ENCODE assay signal across 11 mouse cellular contexts in the genomic region with DNA sequence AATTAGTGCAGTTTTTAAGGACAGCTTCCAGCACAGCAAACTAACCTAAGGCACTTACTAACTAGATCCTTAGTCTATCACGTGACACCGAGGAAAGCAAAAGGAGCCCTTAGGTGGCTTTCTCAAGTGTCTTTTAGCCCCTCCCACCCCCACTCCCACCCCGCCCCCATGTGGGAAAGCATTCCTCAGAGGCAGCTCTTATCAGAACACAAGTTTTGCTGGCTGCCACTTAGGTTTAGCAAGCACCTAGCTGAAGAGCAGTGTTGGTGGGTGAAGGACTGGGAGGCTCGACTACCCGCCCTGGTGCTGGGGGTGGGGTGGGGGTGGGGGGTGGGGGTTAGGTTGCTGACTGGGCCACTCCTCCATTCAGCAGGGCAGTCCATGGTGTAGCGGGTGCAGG. TPM values are rescaled to one million over a fixed set of nuclear protein-coding genes. Genes with fewer than 3 reads are reported as not detected.
A peak's percentile ranks its signal among the peaks of the same experiment; 100 is the strongest.
DNase-seq lines count a peak whose midpoint lies in the region; ATAC-seq lines count a peak whose summit lies in the region.
"Had no signal": no experiment of that assay in that cellular context is flagged by ENCODE, and none has a peak within 500 bp of the region (broad histone marks: within the 10 kb centered on the region; RNA-seq: fewer than 3 reads in every experiment).

No protein-coding gene starts in this region.

- 0 out of 2 replicates have a peak, but pooled peaks cover 6% of the 10 kb centered on the region for H3K27me3 ChIP-seq in heart, embryonic 13.5 days (replicated peaks)
- no peaks in the 10 kb centered on the region for H3K27me3 ChIP-seq in midbrain, embryonic 10.5 days (ENCODE audit: low read depth, poor library complexity, severe bottlenecking)
- H3K27me3 ChIP-seq in midbrain, embryonic 15.5 days (replicated peaks): no peaks in the 10 kb centered on the region
- no peaks in the 10 kb centered on the region for H3K27me3 ChIP-seq in embryonic facial prominence, embryonic 12.5 days
- H3K27me3 ChIP-seq in stomach, embryonic 15.5 days (replicated peaks): no peaks in the 10 kb centered on the region

- H3K4me1 ChIP-seq in heart, embryonic 13.5 days: peaks cover 15% of the 10 kb centered on the region
- H3K4me1 ChIP-seq in midbrain, embryonic 10.5 days: peaks cover 15% of the 10 kb centered on the region
- H3K4me1 ChIP-seq in midbrain, embryonic 15.5 days: no peaks in the 10 kb centered on the region
- H3K4me1 ChIP-seq in embryonic facial prominence, embryonic 12.5 days: no peaks in the 10 kb centered on the region
- H3K4me1 ChIP-seq in stomach, embryonic 15.5 days: no peaks in the 10 kb centered on the region

- H3K36me3 ChIP-seq in heart, embryonic 13.5 days: no peaks in the 10 kb centered on the region
- no peaks in the 10 kb centered on the region for H3K36me3 ChIP-seq in midbrain, embryonic 10.5 days
- H3K36me3 ChIP-seq in midbrain, embryonic 15.5 days (replicated peaks): no peaks in the 10 kb centered on the region
- no peaks in the 10 kb centered on the region for H3K36me3 ChIP-seq in embryonic facial prominence, embryonic 12.5 days
- no peaks in the 10 kb centered on the region for H3K36me3 ChIP-seq in stomach, embryonic 15.5 days

- no peak overlapping the region for H3K27ac ChIP-seq in heart, embryonic 13.5 days (replicated peaks)
- peak overlapping the region; percentile 4; the same call in 1 of the 2 replicates for H3K27ac ChIP-seq in midbrain, embryonic 10.5 days (replicated peaks)
- H3K27ac ChIP-seq in midbrain, embryonic 15.5 days: no peak overlapping the region
- no peak overlapping the region for H3K27ac ChIP-seq in embryonic facial prominence, embryonic 12.5 days
- no peak overlapping the region for H3K27ac ChIP-seq in stomach, embryonic 15.5 days
- H3K27ac ChIP-seq: macrophage had no signal

- H3K4me2 ChIP-seq in heart, embryonic 13.5 days: peak overlapping the region; percentile 41
- H3K4me2 ChIP-seq in midbrain, embryonic 15.5 days: no peak overlapping the region
- no peak overlapping the region for H3K4me2 ChIP-seq in embryonic facial prominence, embryonic 12.5 days (replicated peaks)
- no peak overlapping the region for H3K4me2 ChIP-seq in stomach, embryonic 15.5 days

- DNase-seq in heart, adult 9 months (ENCODE audit: low spot score in 2 of 2): no peak
- peak; percentile 33 for DNase-seq in midbrain, embryonic 10.5 days (ENCODE audit: low spot score)
- DNase-seq in gastrocnemius, postnatal 25 days: no peak
- no peak for DNase-seq in gastrocnemius, adult 18-20 months (ENCODE audit: low spot score)
- DNase-seq: gastrocnemius, postnatal 10 days; thymus, postnatal 14 days had no signal

- WGBS in heart, embryonic 13.5 days: 12% methylated on average over 6 of the region's 6 CpGs
- 30% methylated on average over 6 of the region's 6 CpGs for WGBS in midbrain, embryonic 10.5 days
- WGBS in midbrain, embryonic 15.5 days: 26% methylated on average over 6 of the region's 6 CpGs
- 29% methylated on average over 6 of the region's 6 CpGs for WGBS in embryonic facial prominence, embryonic 12.5 days
- 43% methylated on average over 6 of the region's 6 CpGs for WGBS in stomach, embryonic 15.5 days

- H3K9ac ChIP-seq in heart, embryonic 13.5 days: no peak overlapping the region
- no peak overlapping the region for H3K9ac ChIP-seq in midbrain, embryonic 15.5 days
- no peak overlapping the region for H3K9ac ChIP-seq in embryonic facial prominence, embryonic 12.5 days
- H3K9ac ChIP-seq in stomach, embryonic 15.5 days: no peak overlapping the region

- ATAC-seq in heart, embryonic 13.5 days (ENCODE audit: extremely low read depth, insufficient number of reproducible peaks, low FRiP score, low TSS enrichment): no peak
- no peak for ATAC-seq in midbrain, embryonic 15.5 days (replicated peaks)
- ATAC-seq in embryonic facial prominence, embryonic 12.5 days (ENCODE audit: insufficient number of reproducible peaks, insufficient read depth, low FRiP score, low TSS enrichment): 0 out of 2 replicates have a peak, but pooled peaks have one; percentile 28
- peak; percentile 22; the same call in 1 of the 2 replicates for ATAC-seq in stomach, embryonic 15.5 days (ENCODE audit: insufficient read depth, low FRiP score, low read depth)

- H3K4me3 ChIP-seq in heart, embryonic 13.5 days: no peak overlapping the region
- H3K4me3 ChIP-seq in midbrain, embryonic 10.5 days: no peak overlapping the region
- H3K4me3 ChIP-seq in midbrain, embryonic 15.5 days: no peak overlapping the region
- H3K4me3 ChIP-seq in embryonic facial prominence, embryonic 12.5 days: no peak overlapping the region
- H3K4me3 ChIP-seq in stomach, embryonic 15.5 days (replicated peaks): no peak overlapping the region

- H3K9me3 ChIP-seq in heart, embryonic 13.5 days: no peaks in the 10 kb centered on the region
- H3K9me3 ChIP-seq in midbrain, embryonic 10.5 days (replicated peaks): no peaks in the 10 kb centered on the region
- no peaks in the 10 kb centered on the region for H3K9me3 ChIP-seq in midbrain, embryonic 15.5 days
- H3K9me3 ChIP-seq in embryonic facial prominence, embryonic 12.5 days: no peaks in the 10 kb centered on the region
- H3K9me3 ChIP-seq in stomach, embryonic 15.5 days: no peaks in the 10 kb centered on the region

RNA-seq across cellular contexts. Expression of gene Trpm6, which starts 8.5 kb away (rescaled TPM):
- 0.06 and 0.16 TPM in 2 replicates for polyA plus RNA-seq in heart, embryonic 13.5 days (2015; fragmentation: Nextera tagmentation; extraction: Ambion mirVana)
- polyA plus RNA-seq in midbrain, embryonic 10.5 days (2016; fragmentation: Nextera tagmentation; extraction: Ambion mirVana): 0.38 and 0.67 TPM in 2 replicates
- 0.41 and 0.43 TPM in 2 replicates for polyA plus RNA-seq in midbrain, embryonic 15.5 days (2015; fragmentation: Nextera tagmentation; extraction: Ambion mirVana)
- polyA plus RNA-seq in embryonic facial prominence, embryonic 12.5 days (2016; fragmentation: Nextera tagmentation; extraction: Ambion mirVana): 0.43 and 0.53 TPM in 2 replicates
- 0.15 and 0.18 TPM in 2 replicates for polyA plus RNA-seq in stomach, embryonic 15.5 days (2015; fragmentation: Nextera tagmentation; extraction: Ambion mirVana)
- total RNA-seq in gastrocnemius, postnatal 25 days (2021): under 1 TPM; 0.11 to 0.15 TPM
- total RNA-seq in gastrocnemius, adult 18-20 months (2021): under 1 TPM; 0.09 to 0.19 TPM
- polyA plus RNA-seq: macrophage had no signal

RNA-seq across cellular contexts. Expression of gene D030056L22Rik, which starts 45.3 kb away (rescaled TPM):
- polyA plus RNA-seq in heart, embryonic 13.5 days (2015; fragmentation: Nextera tagmentation; extraction: Ambion mirVana): 21.9 and 26.0 TPM in 2 replicates
- 49.6 and 50.8 TPM in 2 replicates for polyA plus RNA-seq in midbrain, embryonic 10.5 days (2016; fragmentation: Nextera tagmentation; extraction: Ambion mirVana)
- polyA plus RNA-seq in midbrain, embryonic 15.5 days (2015; fragmentation: Nextera tagmentation; extraction: Ambion mirVana): 45.7 and 50.8 TPM in 2 replicates
- 41.1 and 42.2 TPM in 2 replicates for polyA plus RNA-seq in embryonic facial prominence, embryonic 12.5 days (2016; fragmentation: Nextera tagmentation; extraction: Ambion mirVana)
- 29.1 and 32.3 TPM in 2 replicates for polyA plus RNA-seq in stomach, embryonic 15.5 days (2015; fragmentation: Nextera tagmentation; extraction: Ambion mirVana)
- 1 to 10 TPM; 3.5 to 3.6 TPM for total RNA-seq in gastrocnemius, postnatal 25 days (2021)
- 1 to 10 TPM; 3.3 to 3.8 TPM for total RNA-seq in gastrocnemius, adult 18-20 months (2021)

Comparison
In these comparisons a context has a peak if more than half of its experiments do, and no peak if none do; other contexts are left out.
1. ATAC-seq: peak in embryonic facial prominence, embryonic 12.5 days (single experiment) and stomach, embryonic 15.5 days (single experiment); none in heart, embryonic 13.5 days (single experiment) and midbrain, embryonic 15.5 days (single experiment).